Mouse (Mus musculus): ENCODE measurements around the gene Gm5244. TPM values are rescaled to one million over a fixed set of nuclear protein-coding genes. Genes with fewer than 3 reads are reported as not detected.

Gm5244 gene
- polyA plus RNA-seq (2015; fragmentation: Nextera tagmentation; extraction: Ambion mirVana) = not detected in 2 replicates

- Histone ChIP-seq H3K9me3 (replicated peaks; ENCODE audit: low read length) (no peaks in the 10 kb centered on the region), H3K4me3 (replicated peaks; ENCODE audit: low read depth, low read length) (no peak within 1 kb of the TSS), H3K27ac (no peak within 1 kb of the TSS), H3K4me1 (replicated peaks; ENCODE audit: insufficient read depth, low read length) (no peaks in the 10 kb centered on the region), H3K4me2 (ENCODE audit: low read length) (no peak within 1 kb of the TSS), H3K27me3 (ENCODE audit: insufficient read depth, low read length) (no peaks in the 10 kb centered on the region), H3K36me3 (ENCODE audit: insufficient read depth, low read length) (no peaks in the 10 kb centered on the region), H3K9ac (ENCODE audit: low read depth, low read length) (no peak within 1 kb of the TSS)
- TF ChIP-seq CTCF (IDR thresholded peaks at IDR 0.05; ENCODE audit: low read depth) = no peak
- ATAC-seq (replicated peaks; ENCODE audit: low FRiP score, low read depth) (no peak), DNase-seq (ENCODE audit: low spot score) (no peak)
Observed at GRCm38 (mm10) chr19:12846382-12846781, at the start of gene Gm5244. Gene Gm5244 (plus strand): TSS chr19:12846682.

DNA sequence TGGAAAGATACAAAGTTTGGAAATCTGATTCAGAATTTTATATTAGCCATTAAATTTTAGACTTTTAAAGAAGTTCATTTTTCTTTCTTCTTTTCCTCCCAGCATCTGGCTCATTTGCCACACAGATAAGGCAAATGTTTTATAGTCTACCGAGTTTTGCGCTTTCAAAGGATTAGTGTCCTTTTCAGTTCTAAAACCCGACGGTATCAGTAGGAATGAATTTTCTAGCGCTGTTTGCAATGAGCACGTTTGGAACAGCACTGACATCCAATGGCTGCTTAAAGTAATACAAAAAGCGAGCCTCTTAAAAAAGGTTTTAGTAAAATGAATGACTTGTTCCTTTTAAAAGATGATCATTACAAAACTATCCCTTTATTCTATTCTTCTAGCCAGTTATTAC is 49.4 kb upstream of the Gm5244 start:
- WGBS = 1% methylated on average over 7 of the region's 7 CpGs
- no peaks in the 10 kb centered on the region for H3K4me1 ChIP-seq (replicated peaks; ENCODE audit: insufficient read depth, low read length)
- no peaks in the 10 kb centered on the region for H3K9me3 ChIP-seq (replicated peaks; ENCODE audit: low read length)
- no peaks in the 10 kb centered on the region for H3K36me3 ChIP-seq (ENCODE audit: insufficient read depth, low read length)
- TF ChIP-seq CTCF (IDR thresholded peaks at IDR 0.05; ENCODE audit: low read depth) = peak; percentile 64
- peak overlapping the region; percentile 68 for H3K9ac ChIP-seq (ENCODE audit: low read depth, low read length)
- no peaks in the 10 kb centered on the region for H3K27me3 ChIP-seq (ENCODE audit: insufficient read depth, low read length)
- peak overlapping the region; percentile 100 for H3K27ac ChIP-seq
- DNase-seq (ENCODE audit: low spot score) = peak; percentile 85
- ATAC-seq (replicated peaks; ENCODE audit: low FRiP score, low read depth) = no peak
- H3K4me2 ChIP-seq (ENCODE audit: low read length) = peak overlapping the region; percentile 71
- H3K4me3 ChIP-seq (replicated peaks; ENCODE audit: low read depth, low read length) = peak overlapping the region; percentile 99

GRCm38 (mm10) chr19:12798404-12798803 is 48.1 kb upstream of the Gm5244 start:
- Histone ChIP-seq H3K4me2 (ENCODE audit: low read length) (no peak overlapping the region), H3K27me3 (ENCODE audit: insufficient read depth, low read length) (no peaks in the 10 kb centered on the region), H3K9me3 (replicated peaks; ENCODE audit: low read length) (no peaks in the 10 kb centered on the region), H3K36me3 (ENCODE audit: insufficient read depth, low read length) (no peaks in the 10 kb centered on the region), H3K4me3 (replicated peaks; ENCODE audit: low read depth, low read length) (no peak overlapping the region), H3K27ac (no peak overlapping the region), H3K9ac (ENCODE audit: low read depth, low read length) (no peak overlapping the region), H3K4me1 (replicated peaks; ENCODE audit: insufficient read depth, low read length) (no peaks in the 10 kb centered on the region)
- no peak for DNase-seq (ENCODE audit: low spot score)
- ATAC-seq (replicated peaks; ENCODE audit: low FRiP score, low read depth) = no peak
- TF ChIP-seq CTCF (IDR thresholded peaks at IDR 0.05; ENCODE audit: low read depth) = no peak
- WGBS = 80% methylated on average over 4 of the region's 4 CpGs

DNA sequence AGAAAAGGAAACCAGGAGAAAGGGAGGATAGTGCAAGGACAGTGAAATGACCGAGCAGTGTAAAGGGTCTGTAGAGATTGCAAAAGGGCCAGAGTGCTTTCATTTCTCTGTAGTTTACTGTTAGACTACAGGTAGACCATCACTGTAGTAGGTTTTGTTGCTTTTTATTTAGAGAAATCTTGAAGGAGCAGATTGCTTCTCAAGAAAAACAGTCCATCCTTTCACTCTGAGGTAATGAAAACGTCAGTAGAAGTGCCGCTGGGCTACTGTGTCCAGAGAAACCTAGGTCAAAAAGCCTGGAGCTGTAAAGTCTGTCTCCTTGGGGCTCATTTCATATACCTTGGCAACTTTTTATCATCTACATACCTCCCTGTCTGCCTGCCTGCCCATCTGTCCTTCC is 47.4 kb upstream of the Gm5244 start:
- Histone ChIP-seq H3K4me2 (ENCODE audit: low read length) (no peak overlapping the region), H3K4me1 (replicated peaks; ENCODE audit: insufficient read depth, low read length) (no peaks in the 10 kb centered on the region), H3K4me3 (replicated peaks; ENCODE audit: low read depth, low read length) (no peak overlapping the region), H3K27me3 (ENCODE audit: insufficient read depth, low read length) (no peaks in the 10 kb centered on the region), H3K36me3 (ENCODE audit: insufficient read depth, low read length) (no peaks in the 10 kb centered on the region), H3K9ac (ENCODE audit: low read depth, low read length) (no peak overlapping the region), H3K27ac (no peak overlapping the region), H3K9me3 (replicated peaks; ENCODE audit: low read length) (no peaks in the 10 kb centered on the region)
- no peak for DNase-seq (ENCODE audit: low spot score)
- TF ChIP-seq CTCF (IDR thresholded peaks at IDR 0.05; ENCODE audit: low read depth) = no peak
- no peak for ATAC-seq (replicated peaks; ENCODE audit: low FRiP score, low read depth)
- 87% methylated on average over 3 of the region's 3 CpGs for WGBS

GRCm38 (mm10) chr19:12800621-12801020 is 45.9 kb upstream of the Gm5244 start:
- 71% methylated on average over 2 of the region's 2 CpGs for WGBS

GRCm38 (mm10) chr19:12801046-12801445 is 45.4 kb upstream of the Gm5244 start:
- Histone ChIP-seq H3K4me1 (replicated peaks; ENCODE audit: insufficient read depth, low read length) (no peaks in the 10 kb centered on the region), H3K9ac (ENCODE audit: low read depth, low read length) (no peak overlapping the region), H3K9me3 (replicated peaks; ENCODE audit: low read length) (no peaks in the 10 kb centered on the region), H3K4me3 (replicated peaks; ENCODE audit: low read depth, low read length) (no peak overlapping the region), H3K4me2 (ENCODE audit: low read length) (no peak overlapping the region), H3K27ac (no peak overlapping the region), H3K36me3 (ENCODE audit: insufficient read depth, low read length) (no peaks in the 10 kb centered on the region), H3K27me3 (ENCODE audit: insufficient read depth, low read length) (no peaks in the 10 kb centered on the region)
- 61% methylated on average over 3 of the region's 3 CpGs for WGBS
- ATAC-seq (replicated peaks; ENCODE audit: low FRiP score, low read depth) (no peak), DNase-seq (ENCODE audit: low spot score) (no peak)
- TF ChIP-seq CTCF (IDR thresholded peaks at IDR 0.05; ENCODE audit: low read depth) = no peak

More at GRCm38 (mm10) chr19:12800621-12801020, 45.9 kb upstream of the Gm5244 start:
- Histone ChIP-seq H3K36me3 (ENCODE audit: insufficient read depth, low read length) (no peaks in the 10 kb centered on the region), H3K4me2 (ENCODE audit: low read length) (no peak overlapping the region), H3K9me3 (replicated peaks; ENCODE audit: low read length) (no peaks in the 10 kb centered on the region), H3K27ac (no peak overlapping the region), H3K27me3 (ENCODE audit: insufficient read depth, low read length) (no peaks in the 10 kb centered on the region), H3K4me3 (replicated peaks; ENCODE audit: low read depth, low read length) (no peak overlapping the region), H3K9ac (ENCODE audit: low read depth, low read length) (no peak overlapping the region), H3K4me1 (replicated peaks; ENCODE audit: insufficient read depth, low read length) (no peaks in the 10 kb centered on the region)
- TF ChIP-seq CTCF (IDR thresholded peaks at IDR 0.05; ENCODE audit: low read depth) = no peak
- DNase-seq (ENCODE audit: low spot score) (no peak), ATAC-seq (replicated peaks; ENCODE audit: low FRiP score, low read depth) (no peak)

GRCm38 (mm10) chr19:12802830-12803229 is 43.7 kb upstream of the Gm5244 start:
- 73% methylated on average over 3 of the region's 3 CpGs for WGBS

More at GRCm38 (mm10) chr19:12802830-12803229, 43.7 kb upstream of the Gm5244 start:
- H3K36me3 ChIP-seq (ENCODE audit: insufficient read depth, low read length) = no peaks in the 10 kb centered on the region
- no peak overlapping the region for H3K4me2 ChIP-seq (ENCODE audit: low read length)
- no peak for ATAC-seq (replicated peaks; ENCODE audit: low FRiP score, low read depth)
- no peak overlapping the region for H3K27ac ChIP-seq
- H3K4me1 ChIP-seq (replicated peaks; ENCODE audit: insufficient read depth, low read length) = no peaks in the 10 kb centered on the region
- DNase-seq (ENCODE audit: low spot score) = no peak
- H3K9me3 ChIP-seq (replicated peaks; ENCODE audit: low read length) = no peaks in the 10 kb centered on the region
- H3K9ac ChIP-seq (ENCODE audit: low read depth, low read length) = no peak overlapping the region
- H3K4me3 ChIP-seq (replicated peaks; ENCODE audit: low read depth, low read length) = no peak overlapping the region
- H3K27me3 ChIP-seq (ENCODE audit: insufficient read depth, low read length) = no peaks in the 10 kb centered on the region
- TF ChIP-seq CTCF (IDR thresholded peaks at IDR 0.05; ENCODE audit: low read depth) = no peak
